Mouse (Mus musculus) erythroblast, embryonic 14.5 days (primary cell): ENCODE data around the gene Rora. TPM values are rescaled to one million over a fixed set of nuclear protein-coding genes. Genes with fewer than 3 reads are reported as not detected.

Experiments
- H3K27me3 ChIP-seq: 2 replicates; pipeline ENCODE4 v1.6.1; 2012; ENCODE audit warnings: inconsistent platforms; ENCODE audit not compliant: control insufficient read depth
- H3K36me3 ChIP-seq: 2 replicates; pipeline ENCODE4 v1.6.1; 2012; ENCODE audit warnings: mild to moderate bottlenecking, inconsistent platforms; ENCODE audit not compliant: control insufficient read depth
- H3K4me1 ChIP-seq: 2 replicates; pipeline ENCODE4 v1.6.1; 2012; ENCODE audit warnings: inconsistent platforms; ENCODE audit not compliant: control insufficient read depth
- H3K4me3 ChIP-seq: replicated peaks from 2 replicates; pipeline ENCODE3; 2012; ENCODE audit warnings: moderate library complexity, mild to moderate bottlenecking, inconsistent platforms
- H3K9me3 ChIP-seq: 2 replicates; pipeline ENCODE4 v1.6.1; 2012; ENCODE audit warnings: low read length, inconsistent platforms, mixed read lengths; ENCODE audit not compliant: control insufficient read depth
- GATA1 ChIP-seq: IDR thresholded peaks from 2 replicates; pipeline ENCODE4 v1.6.1; 2012; ENCODE audit warnings: low read length, inconsistent platforms, mixed read lengths
- TAL1 ChIP-seq: IDR thresholded peaks from 3 replicates; pipeline ENCODE4 v1.6.1; 2012; ENCODE audit warnings: low read length, inconsistent platforms, mixed read lengths
- polyA plus RNA-seq: library from polyadenylated mRNA; stranded (reverse); fragments of >175 nt; gene quantifications from 2 replicates; pipeline ENCODE4 v1.2.3, GENCODE M21; 2012

Gene Rora
- polyA plus RNA-seq, 1 experiment: under 0.01 TPM

GRCm38 (mm10) chr9:69394234-69394633 is 740.6 kb downstream of the Rora start:
- Histone ChIP-seq H3K9me3 (no peaks in the 10 kb centered on the region), H3K4me1 (peaks cover 18% of the 10 kb centered on the region), H3K36me3 (no peaks in the 10 kb centered on the region), H3K4me3 (no peak overlapping the region), H3K27me3 (no peaks in the 10 kb centered on the region)
- TF ChIP-seq GATA1 (no peak), TAL1 (no peak)

- H3K27me3 ChIP-seq: no peaks in the 10 kb centered on the region
- no peaks in the 10 kb centered on the region for H3K9me3 ChIP-seq
- TF ChIP-seq GATA1 (no peak), TAL1 (no peak)
- H3K36me3 ChIP-seq: no peaks in the 10 kb centered on the region; the same call in 1 of the 2 replicates
- H3K4me3 ChIP-seq: peak overlapping the region; percentile 98
- H3K4me1 ChIP-seq: peaks cover 18% of the 10 kb centered on the region
Measured at GRCm38 (mm10) chr9:69397432-69397759, 743.8 kb downstream of the Rora start.

- Histone ChIP-seq H3K4me1 (peaks cover 18% of the 10 kb centered on the region), H3K9me3 (no peaks in the 10 kb centered on the region), H3K4me3 (peak within 1 kb of the TSS; percentile 98), H3K36me3 (no peaks in the 10 kb centered on the region; the same call in 1 of the 2 replicates), H3K27me3 (no peaks in the 10 kb centered on the region)
- TF ChIP-seq GATA1 (no peak), TAL1 (no peak)
Measured at GRCm38 (mm10) chr9:69397760-69398452, 744.3 kb downstream of the Rora start, which contains the start of gene Ice2. Gene Ice2, plus strand, starts transcription at chr9:69397906.

- TF ChIP-seq GATA1: no peak
- no peak for TF ChIP-seq TAL1
- H3K4me3 ChIP-seq: peak overlapping the region; percentile 98
- H3K27me3 ChIP-seq: no peaks in the 10 kb centered on the region
- peaks cover 18% of the 10 kb centered on the region for H3K4me1 ChIP-seq
- H3K9me3 ChIP-seq: no peaks in the 10 kb centered on the region
- H3K36me3 ChIP-seq: no peaks in the 10 kb centered on the region; the same call in 1 of the 2 replicates
Measured at GRCm38 (mm10) chr9:69398453-69398850, 744.9 kb downstream of the Rora start.

GRCm38 (mm10) chr9:69404671-69405070 is 751.1 kb downstream of the Rora start:
- TF ChIP-seq TAL1: no peak
- no peak for TF ChIP-seq GATA1
- no peak overlapping the region for H3K4me3 ChIP-seq
- H3K36me3 ChIP-seq: peaks cover 11% of the 10 kb centered on the region
- no peaks in the 10 kb centered on the region for H3K9me3 ChIP-seq
- H3K4me1 ChIP-seq: no peaks in the 10 kb centered on the region
- no peaks in the 10 kb centered on the region for H3K27me3 ChIP-seq

- no peak overlapping the region for H3K4me3 ChIP-seq
- H3K4me1 ChIP-seq: no peaks in the 10 kb centered on the region
- no peaks in the 10 kb centered on the region for H3K27me3 ChIP-seq
- H3K9me3 ChIP-seq: no peaks in the 10 kb centered on the region
- TF ChIP-seq TAL1 (no peak), GATA1 (no peak)
- peaks cover 64% of the 10 kb centered on the region for H3K36me3 ChIP-seq
Measured at GRCm38 (mm10) chr9:69419476-69419875, 765.9 kb downstream of the Rora start.

GRCm38 (mm10) chr9:69430531-69430930 is 776.9 kb downstream of the Rora start:
- Histone ChIP-seq H3K9me3 (no peaks in the 10 kb centered on the region), H3K4me1 (no peaks in the 10 kb centered on the region), H3K36me3 (peaks cover 53% of the 10 kb centered on the region), H3K4me3 (no peak overlapping the region), H3K27me3 (no peaks in the 10 kb centered on the region)
- no peak for TF ChIP-seq TAL1
- no peak for TF ChIP-seq GATA1

- Histone ChIP-seq H3K4me3 (no peak overlapping the region), H3K36me3 (peaks cover 40% of the 10 kb centered on the region), H3K4me1 (no peaks in the 10 kb centered on the region), H3K9me3 (no peaks in the 10 kb centered on the region), H3K27me3 (no peaks in the 10 kb centered on the region)
- TF ChIP-seq GATA1: no peak
- TF ChIP-seq TAL1: no peak
Measured at GRCm38 (mm10) chr9:69431863-69432555, 778.4 kb downstream of the Rora start.

GRCm38 (mm10) chr9:69435194-69435593 is 781.6 kb downstream of the Rora start:
- H3K4me3 ChIP-seq: no peak overlapping the region
- TF ChIP-seq TAL1 (no peak), GATA1 (no peak)
- no peaks in the 10 kb centered on the region for H3K9me3 ChIP-seq
- no peaks in the 10 kb centered on the region for H3K27me3 ChIP-seq
- peaks cover 17% of the 10 kb centered on the region for H3K36me3 ChIP-seq
- no peaks in the 10 kb centered on the region for H3K4me1 ChIP-seq

GRCm38 (mm10) chr9:69435662-69436061 is 782.1 kb downstream of the Rora start:
- Histone ChIP-seq H3K36me3 (peaks cover 12% of the 10 kb centered on the region), H3K9me3 (no peaks in the 10 kb centered on the region), H3K4me3 (no peak overlapping the region), H3K4me1 (no peaks in the 10 kb centered on the region), H3K27me3 (no peaks in the 10 kb centered on the region)
- no peak for TF ChIP-seq GATA1
